Mouse (Mus musculus): ENCODE data around the gene Olfr10. TPM values are rescaled to one million over a fixed set of nuclear protein-coding genes. Genes with fewer than 3 reads are reported as not detected.

The Olfr10 gene
- polyA plus RNA-seq, 1 experiment from 2014 or later, result not detected

DNA sequence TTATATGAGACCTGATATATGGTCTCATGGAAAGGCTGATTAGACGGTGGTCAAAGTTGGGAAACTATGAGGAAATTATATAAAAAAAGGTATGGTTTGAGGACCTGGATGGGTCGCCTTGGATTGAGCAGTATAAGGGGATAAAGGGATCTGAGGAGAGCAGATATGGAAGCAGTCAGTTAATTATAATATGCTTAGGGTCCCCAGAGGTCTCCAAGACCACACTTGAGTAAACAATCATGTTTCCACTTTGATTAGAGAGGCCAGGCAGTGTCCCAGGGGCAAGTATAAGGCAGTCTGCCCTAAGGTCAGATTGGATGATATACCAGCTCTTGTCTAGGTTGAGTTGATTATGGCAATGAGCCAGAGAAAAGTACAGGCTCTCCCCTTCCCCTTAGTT lies 17.9 kb downstream of the Olfr10 start, which contains the start of gene Olfr1391:
TSS of gene Olfr1391 (plus strand) at position 301 of the 400 bp plus-strand sequence.
- no peaks in the 10 kb centered on the region for H3K27me3 ChIP-seq (replicated peaks)
- WGBS, result 57% methylated on average over 2 of the region's 2 CpGs
- H3K4me1 ChIP-seq (replicated peaks), result no peaks in the 10 kb centered on the region
- no peak within 1 kb of the TSS for H3K4me3 ChIP-seq
- no peak within 1 kb of the TSS for H3K4me2 ChIP-seq
- no peaks in the 10 kb centered on the region for H3K36me3 ChIP-seq
- no peak within 1 kb of the TSS for H3K9ac ChIP-seq
- ATAC-seq (ENCODE audit: insufficient number of reproducible peaks, low FRiP score), result no peak
- H3K9me3 ChIP-seq (replicated peaks), result no peaks in the 10 kb centered on the region
- no peak within 1 kb of the TSS for H3K27ac ChIP-seq (ENCODE audit: poor library complexity, severe bottlenecking)

GRCm38 (mm10) chr11:49326726-49327125 lies 22.2 kb downstream of the Olfr10 start:
- H3K4me1 ChIP-seq (replicated peaks), result no peaks in the 10 kb centered on the region
- no peaks in the 10 kb centered on the region for H3K27me3 ChIP-seq (replicated peaks)
- ATAC-seq (ENCODE audit: insufficient number of reproducible peaks, low FRiP score), result no peak
- H3K4me3 ChIP-seq, result no peak overlapping the region
- H3K9me3 ChIP-seq (replicated peaks), result no peaks in the 10 kb centered on the region
- H3K36me3 ChIP-seq, result no peaks in the 10 kb centered on the region
- no peak overlapping the region for H3K9ac ChIP-seq
- 77% methylated on average over 3 of the region's 3 CpGs for WGBS
- no peak overlapping the region for H3K27ac ChIP-seq (ENCODE audit: poor library complexity, severe bottlenecking)
- H3K4me2 ChIP-seq, result no peak overlapping the region

GRCm38 (mm10) chr11:49329686-49330085 lies 25.1 kb downstream of the Olfr10 start:
- 60% methylated on average over 1 of the region's 1 CpGs for WGBS
- Histone ChIP-seq H3K27me3 (replicated peaks) (no peaks in the 10 kb centered on the region), H3K4me1 (replicated peaks) (no peaks in the 10 kb centered on the region), H3K9me3 (replicated peaks) (no peaks in the 10 kb centered on the region), H3K4me2 (no peak overlapping the region), H3K9ac (no peak overlapping the region), H3K36me3 (no peaks in the 10 kb centered on the region), H3K4me3 (no peak overlapping the region), H3K27ac (ENCODE audit: poor library complexity, severe bottlenecking) (no peak overlapping the region)
- ATAC-seq (ENCODE audit: insufficient number of reproducible peaks, low FRiP score), result no peak

GRCm38 (mm10) chr11:49334888-49335287 lies 30.3 kb downstream of the Olfr10 start, which contains the start of gene Olfr1390:
Olfr1390 (plus strand) TSS chr11:49335188.
- WGBS, result 71% methylated on average over 1 of the region's 1 CpGs
- Histone ChIP-seq H3K4me1 (replicated peaks) (no peaks in the 10 kb centered on the region), H3K36me3 (no peaks in the 10 kb centered on the region), H3K9me3 (replicated peaks) (no peaks in the 10 kb centered on the region), H3K27me3 (replicated peaks) (no peaks in the 10 kb centered on the region), H3K4me3 (no peak within 1 kb of the TSS), H3K9ac (no peak within 1 kb of the TSS), H3K27ac (ENCODE audit: poor library complexity, severe bottlenecking) (no peak within 1 kb of the TSS), H3K4me2 (no peak within 1 kb of the TSS)
- ATAC-seq (ENCODE audit: insufficient number of reproducible peaks, low FRiP score), result no peak

GRCm38 (mm10) chr11:49337150-49337832 lies 32.8 kb downstream of the Olfr10 start:
- Histone ChIP-seq H3K4me3 (no peak overlapping the region), H3K9ac (no peak overlapping the region), H3K9me3 (replicated peaks) (peaks cover 4% of the 10 kb centered on the region; the same call in 1 of the 2 replicates), H3K27ac (ENCODE audit: poor library complexity, severe bottlenecking) (no peak overlapping the region), H3K4me1 (replicated peaks) (no peaks in the 10 kb centered on the region), H3K4me2 (no peak overlapping the region), H3K36me3 (no peaks in the 10 kb centered on the region), H3K27me3 (replicated peaks) (no peaks in the 10 kb centered on the region)
- ATAC-seq (ENCODE audit: insufficient number of reproducible peaks, low FRiP score), result no peak
- WGBS, result 62% methylated on average over 4 of the region's 4 CpGs

Other genes with a start within 250 kb of the Olfr10 start
- gene Tgtp2, start 240.5 kb upstream of the Olfr10 start, polyA plus RNA-seq (2016; fragmentation: Nextera tagmentation; extraction: Ambion mirVana), result not detected in 2 replicates
- 0.55 and 0.68 TPM in 2 replicates for gene Ifi47, start 228.2 kb upstream of the Olfr10 start, polyA plus RNA-seq (2016; fragmentation: Nextera tagmentation; extraction: Ambion mirVana)
- not detected in 2 replicates for gene Olfr1396, start 189.9 kb upstream of the Olfr10 start, polyA plus RNA-seq (2016; fragmentation: Nextera tagmentation; extraction: Ambion mirVana)
- not detected in 2 replicates for gene Olfr1395, start 162.5 kb upstream of the Olfr10 start, polyA plus RNA-seq (2016; fragmentation: Nextera tagmentation; extraction: Ambion mirVana)
- gene Olfr1394, start 150.4 kb upstream of the Olfr10 start, polyA plus RNA-seq (2016; fragmentation: Nextera tagmentation; extraction: Ambion mirVana), result not detected in 2 replicates
- gene Btnl9, start 117.6 kb upstream of the Olfr10 start, polyA plus RNA-seq (2016; fragmentation: Nextera tagmentation; extraction: Ambion mirVana), result 1.4 and 1.9 TPM in 2 replicates
- 33.5 and 34.6 TPM in 2 replicates for gene Zfp62, start 101.4 kb upstream of the Olfr10 start, polyA plus RNA-seq (2016; fragmentation: Nextera tagmentation; extraction: Ambion mirVana)
- gene Mgat1, start 60.5 kb upstream of the Olfr10 start, polyA plus RNA-seq (2016; fragmentation: Nextera tagmentation; extraction: Ambion mirVana), result 45.7 TPM in 2 replicates
- 0.08 and 0.27 TPM in 2 replicates for gene Olfr1393, start 26.4 kb upstream of the Olfr10 start, polyA plus RNA-seq (2016; fragmentation: Nextera tagmentation; extraction: Ambion mirVana)
- gene Olfr1392, start 19.5 kb upstream of the Olfr10 start, polyA plus RNA-seq (2016; fragmentation: Nextera tagmentation; extraction: Ambion mirVana), result not detected in 2 replicates
- not detected in 2 replicates for gene Olfr1391, start 18.0 kb downstream of the Olfr10 start, polyA plus RNA-seq (2016; fragmentation: Nextera tagmentation; extraction: Ambion mirVana)
- gene Olfr1390, start 30.4 kb downstream of the Olfr10 start, polyA plus RNA-seq (2016; fragmentation: Nextera tagmentation; extraction: Ambion mirVana), result not detected in 2 replicates
- gene Olfr1389, start 118.3 kb downstream of the Olfr10 start, polyA plus RNA-seq (2016; fragmentation: Nextera tagmentation; extraction: Ambion mirVana), result not detected in 2 replicates
- not detected in 2 replicates for gene Olfr1388, start 131.9 kb downstream of the Olfr10 start, polyA plus RNA-seq (2016; fragmentation: Nextera tagmentation; extraction: Ambion mirVana)
- not detected in 2 replicates for gene Olfr1387, start 150.6 kb downstream of the Olfr10 start, polyA plus RNA-seq (2016; fragmentation: Nextera tagmentation; extraction: Ambion mirVana)
- not detected in 2 replicates for gene Olfr1386, start 160.3 kb downstream of the Olfr10 start, polyA plus RNA-seq (2016; fragmentation: Nextera tagmentation; extraction: Ambion mirVana)
- not detected in 2 replicates for gene Olfr1385, start 184.3 kb downstream of the Olfr10 start, polyA plus RNA-seq (2016; fragmentation: Nextera tagmentation; extraction: Ambion mirVana)
- gene Olfr1384, start 202.0 kb downstream of the Olfr10 start, polyA plus RNA-seq (2016; fragmentation: Nextera tagmentation; extraction: Ambion mirVana), result not detected in 2 replicates
- not detected in 2 replicates for gene Olfr1383, start 214.9 kb downstream of the Olfr10 start, polyA plus RNA-seq (2016; fragmentation: Nextera tagmentation; extraction: Ambion mirVana)
- gene Olfr1382, start 223.5 kb downstream of the Olfr10 start, polyA plus RNA-seq (2016; fragmentation: Nextera tagmentation; extraction: Ambion mirVana), result not detected in 2 replicates
- gene Olfr1381, start 238.7 kb downstream of the Olfr10 start, polyA plus RNA-seq (2016; fragmentation: Nextera tagmentation; extraction: Ambion mirVana), result not detected in 2 replicates

Data from heart, embryonic 12.5 days (tissue).